Mouse (Mus musculus): ENCODE results near the gene Prg4.

The Prg4 gene

DNA sequence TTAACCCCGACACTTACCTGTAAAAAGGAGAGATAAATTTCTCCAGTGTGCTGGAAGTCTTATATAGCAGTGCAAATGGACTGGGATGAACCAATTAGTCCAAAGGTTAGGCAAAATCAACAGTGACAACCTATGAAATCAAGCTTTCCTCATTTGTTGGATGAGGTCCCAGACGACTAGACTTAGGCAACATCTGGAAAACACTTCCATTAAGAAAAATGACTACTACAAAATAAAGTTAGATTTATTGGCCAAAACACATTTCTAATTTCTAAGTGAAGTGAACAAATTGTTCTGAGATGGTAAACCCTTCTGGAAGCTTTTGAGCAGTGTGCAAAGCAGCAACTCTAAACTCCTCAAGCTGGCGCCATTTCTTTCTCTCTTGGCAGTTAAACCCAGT is at the start of gene Prg4:
Gene Prg4, minus strand, starts transcription at position 34 of the 400 bp plus-strand sequence.
- no peak for DNase-seq (ENCODE audit: low read depth, low spot score)

DNA sequence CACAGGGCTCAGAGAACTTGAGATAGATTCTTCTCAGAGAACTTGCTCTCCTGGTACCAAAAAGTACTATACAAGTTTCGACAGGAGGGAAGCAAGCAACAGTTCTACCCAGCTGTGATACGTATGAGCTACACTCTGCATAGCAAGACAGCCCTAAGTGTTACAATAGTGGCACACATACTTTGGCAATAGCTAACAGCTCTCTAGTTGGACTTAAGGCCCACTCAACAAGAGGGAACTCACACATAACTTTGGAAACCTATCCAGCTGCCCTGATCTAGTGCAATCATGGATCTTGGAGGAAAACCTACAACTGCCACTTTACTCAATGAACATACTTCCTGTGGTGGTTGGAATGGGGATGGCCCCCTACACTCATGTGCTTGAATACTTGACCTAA is 47.1 kb upstream of the Prg4 start:
- DNase-seq (ENCODE audit: low read depth, low spot score): no peak

DNA sequence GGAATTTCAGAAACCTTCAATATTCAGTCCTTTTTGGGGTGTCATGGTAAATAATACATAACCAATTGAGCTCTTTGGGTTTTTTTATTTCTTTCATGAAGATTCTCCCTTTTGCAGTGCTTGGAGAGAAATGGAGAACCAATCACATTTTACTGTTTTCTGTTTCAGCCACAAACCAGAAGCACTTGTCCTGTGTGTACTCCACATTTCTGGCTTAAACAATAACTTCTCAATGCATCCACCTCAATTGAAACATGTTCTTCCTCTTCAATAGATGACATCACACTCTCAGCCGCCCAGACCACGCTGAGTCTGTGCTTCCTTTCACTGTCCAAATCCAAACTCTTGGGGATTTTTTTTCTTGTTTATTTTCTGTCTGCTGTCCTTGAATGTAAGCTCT is 39.8 kb upstream of the Prg4 start:
- DNase-seq (ENCODE audit: low read depth, low spot score): peak; percentile 4

DNA sequence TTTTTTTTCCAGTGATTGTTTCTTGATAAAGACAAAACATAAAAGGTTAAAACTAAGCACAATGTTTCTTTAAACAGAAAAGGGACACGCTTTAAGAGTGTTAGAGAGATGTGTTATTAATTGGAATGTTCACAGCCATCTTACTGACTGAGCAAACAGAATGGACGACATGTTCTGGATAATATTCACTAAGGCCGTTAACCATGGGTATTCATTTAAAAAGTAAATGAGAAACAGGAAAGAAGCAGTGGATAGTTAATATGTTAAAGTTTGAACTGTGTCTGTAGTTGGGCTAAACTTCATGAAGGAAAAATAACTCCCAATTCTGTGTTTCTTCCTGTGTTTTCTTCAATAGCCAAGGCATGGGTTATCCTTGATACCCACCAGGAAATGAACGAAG is 37.4 kb upstream of the Prg4 start:
- no peak for DNase-seq (ENCODE audit: low read depth, low spot score)

DNA sequence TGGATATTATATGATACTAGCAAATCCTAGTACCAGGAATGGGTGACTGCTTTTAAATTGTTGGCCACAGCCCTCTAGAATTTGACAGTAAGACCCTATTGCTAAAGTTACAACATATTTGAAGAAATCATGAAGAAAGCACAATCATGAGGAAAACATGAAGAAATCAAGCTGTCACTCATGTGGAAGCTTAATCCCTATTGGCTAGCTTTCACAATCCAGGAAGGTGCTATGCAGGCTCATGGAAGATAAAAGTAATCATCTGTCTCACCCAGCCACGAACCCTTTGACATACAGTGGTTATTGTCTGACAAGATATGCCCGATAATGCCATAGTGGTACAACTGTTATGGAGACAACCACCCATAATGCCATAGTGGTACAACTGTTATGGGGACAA is 32.2 kb upstream of the Prg4 start:
- DNase-seq (ENCODE audit: low read depth, low spot score): no peak

DNA sequence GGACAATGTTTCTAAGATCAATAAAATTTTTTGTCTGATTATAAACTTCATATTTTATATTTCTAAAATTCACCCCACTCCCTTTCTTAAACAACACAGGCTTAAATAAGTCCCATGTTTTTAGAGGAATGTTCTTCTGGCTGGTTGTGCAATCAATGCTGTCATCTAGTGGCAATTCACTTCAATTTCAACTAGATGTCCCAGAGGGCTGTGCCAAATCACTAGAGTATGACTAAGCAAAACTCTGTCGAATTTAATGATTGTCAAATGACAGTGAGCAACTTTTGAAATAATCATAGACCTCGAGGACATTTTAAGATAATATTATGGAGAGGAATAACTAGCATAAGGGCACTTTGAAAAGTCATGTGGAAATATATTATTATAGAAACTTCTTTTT is 31.7 kb upstream of the Prg4 start:
- peak; percentile 17 for DNase-seq (ENCODE audit: low read depth, low spot score)

DNA sequence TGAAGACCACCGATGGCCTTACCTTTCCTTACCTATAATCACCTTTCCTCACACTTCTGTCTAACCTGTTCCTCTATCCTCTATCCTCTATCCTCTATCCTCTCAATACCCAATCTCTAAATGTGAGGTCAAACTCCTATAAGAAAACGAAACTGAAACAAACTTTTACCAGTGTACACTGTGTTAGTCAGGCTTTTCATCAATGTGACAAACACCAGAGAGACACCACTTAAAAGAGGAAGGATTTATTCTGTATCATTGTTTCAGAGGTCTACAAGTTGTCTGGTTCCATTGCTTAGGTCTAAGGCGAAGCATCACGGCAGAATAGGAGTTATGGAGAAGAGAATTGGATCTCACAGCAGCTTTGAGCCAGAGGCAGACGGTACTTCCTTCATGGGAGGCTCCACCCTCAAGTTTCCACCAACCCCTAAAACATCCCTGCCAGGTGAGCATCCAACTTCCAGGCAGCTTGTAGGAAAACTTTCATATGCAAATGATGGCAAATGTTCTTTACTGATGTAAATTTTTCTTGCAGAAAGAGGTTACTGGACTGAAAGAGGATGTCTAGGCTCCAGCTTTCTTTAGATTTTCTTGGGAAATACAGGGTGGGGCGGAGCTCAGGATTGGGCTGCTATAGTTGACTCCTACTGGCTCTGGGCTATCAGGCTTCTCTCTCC is 30.8 kb upstream of the Prg4 start:
- DNase-seq (ENCODE audit: low read depth, low spot score): peak; percentile 28

DNA sequence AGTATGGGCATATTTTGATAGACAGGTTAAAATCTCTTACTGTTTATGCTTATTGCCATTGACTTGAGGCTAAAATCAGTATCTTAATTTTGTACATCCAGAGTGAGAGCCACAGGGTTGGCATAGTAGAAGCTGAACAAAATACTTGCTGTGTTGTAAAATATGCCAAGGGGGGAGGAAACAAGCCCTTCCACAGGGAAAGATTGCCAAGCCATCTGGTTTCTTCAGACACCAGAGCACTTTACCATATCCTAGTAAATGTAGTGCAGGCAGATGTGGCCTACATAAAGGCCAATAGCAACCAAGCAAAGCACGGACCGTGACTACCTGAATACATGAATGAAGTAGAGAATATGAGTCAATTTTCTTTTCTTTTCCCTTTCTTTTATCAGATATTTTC is 23.2 kb upstream of the Prg4 start:
- no peak for DNase-seq (ENCODE audit: low read depth, low spot score)

DNA sequence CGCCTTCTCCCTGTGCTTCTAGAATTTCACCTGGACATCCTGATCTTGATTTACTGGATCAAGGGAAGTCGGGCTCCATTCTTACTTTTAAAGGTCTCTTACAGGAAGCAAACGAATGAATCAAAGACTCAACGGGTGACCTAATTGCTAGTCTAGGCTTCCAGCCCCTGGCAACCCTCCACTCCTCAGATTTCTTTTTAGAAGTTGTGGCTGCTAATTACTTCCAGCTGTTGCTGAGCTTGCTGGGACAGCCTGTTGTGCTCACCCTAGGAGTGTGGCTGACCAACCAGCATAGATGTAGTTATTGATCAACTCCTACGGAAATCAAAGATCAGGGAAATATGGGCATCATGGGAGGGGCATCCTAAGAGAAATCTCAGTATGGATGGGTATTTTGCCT is 14.7 kb upstream of the Prg4 start:
- no peak for DNase-seq (ENCODE audit: low read depth, low spot score)

DNA sequence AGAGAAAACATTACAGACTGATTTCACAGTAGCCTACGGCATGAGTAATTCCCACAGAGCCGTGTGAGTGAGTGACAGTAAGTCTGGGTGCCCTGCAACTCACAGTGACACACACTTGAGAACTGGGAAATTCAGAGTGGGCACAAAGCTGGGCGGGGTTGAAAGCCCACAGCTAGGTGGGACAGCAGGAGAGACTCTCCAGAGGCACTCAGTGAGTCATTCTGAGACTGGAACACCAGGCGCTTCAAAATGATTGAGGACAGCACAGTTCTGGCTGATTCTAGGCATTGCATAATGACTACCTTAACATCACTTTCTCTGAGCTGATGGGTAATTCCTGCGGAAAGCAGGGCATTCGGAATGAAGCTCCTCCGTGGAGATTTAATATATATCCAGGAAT is 6.6 kb upstream of the Prg4 start:
- no peak for DNase-seq (ENCODE audit: low read depth, low spot score)

DNA sequence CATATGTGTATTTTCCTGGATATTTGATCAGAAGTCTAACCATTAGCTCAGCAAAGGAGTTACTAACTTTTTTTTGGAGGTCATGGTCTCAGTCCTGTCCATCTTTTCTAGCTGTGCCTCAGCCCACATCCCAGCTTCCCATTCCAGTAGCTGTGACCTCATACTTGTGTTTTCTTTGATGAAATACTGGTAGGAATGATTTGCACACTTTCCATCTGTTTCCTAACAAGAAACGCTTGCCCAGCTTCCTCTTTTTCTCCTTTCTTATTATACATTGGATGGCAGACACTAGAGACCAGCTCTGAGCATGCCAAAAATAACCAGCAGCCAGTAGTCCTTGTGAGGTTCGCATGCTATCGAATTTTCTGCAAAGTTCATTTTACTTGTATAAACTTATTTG is 4.0 kb upstream of the Prg4 start:
- no peak for DNase-seq (ENCODE audit: low read depth, low spot score)

DNA sequence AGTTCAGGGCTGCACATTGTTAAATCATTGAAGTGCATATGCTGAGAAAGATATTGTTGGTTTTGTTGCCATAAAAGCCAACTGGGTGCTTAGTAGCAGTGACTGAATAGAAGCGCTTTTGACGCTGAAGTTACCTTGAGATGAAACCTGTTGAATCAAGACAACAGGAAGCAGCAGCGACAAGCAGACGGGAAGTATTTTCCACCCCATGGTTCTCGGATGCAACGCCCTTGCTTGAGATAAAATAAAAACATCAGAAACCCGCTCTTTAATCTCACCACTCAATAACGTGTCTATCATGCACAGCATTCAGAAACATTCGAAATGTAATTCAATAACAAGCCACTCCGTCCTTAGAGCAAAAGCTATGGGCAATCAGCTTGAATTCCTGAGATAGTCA is 601 bp downstream of the Prg4 start:
- no peak for DNase-seq (ENCODE audit: low read depth, low spot score)

DNA sequence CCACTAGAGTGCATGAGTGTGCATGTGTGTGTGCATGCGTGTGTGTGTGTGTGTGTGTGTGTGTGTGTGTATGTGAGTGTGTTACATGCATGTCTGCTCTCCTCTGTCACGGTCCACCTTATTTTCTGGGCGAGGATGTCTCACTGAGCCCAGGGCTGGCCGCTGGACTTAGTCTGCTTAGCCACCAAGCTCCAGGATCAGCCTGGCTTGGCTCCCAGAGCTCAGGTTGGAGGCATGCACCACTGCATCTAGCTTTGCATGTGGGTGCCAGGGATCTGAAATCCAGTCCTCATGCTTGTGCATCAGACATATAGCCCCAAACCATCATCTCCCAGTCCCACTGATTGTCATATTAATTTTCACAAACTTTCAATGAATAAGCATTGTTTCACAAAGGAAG is 2.3 kb downstream of the Prg4 start:
- DNase-seq (ENCODE audit: low read depth, low spot score): no peak

DNA sequence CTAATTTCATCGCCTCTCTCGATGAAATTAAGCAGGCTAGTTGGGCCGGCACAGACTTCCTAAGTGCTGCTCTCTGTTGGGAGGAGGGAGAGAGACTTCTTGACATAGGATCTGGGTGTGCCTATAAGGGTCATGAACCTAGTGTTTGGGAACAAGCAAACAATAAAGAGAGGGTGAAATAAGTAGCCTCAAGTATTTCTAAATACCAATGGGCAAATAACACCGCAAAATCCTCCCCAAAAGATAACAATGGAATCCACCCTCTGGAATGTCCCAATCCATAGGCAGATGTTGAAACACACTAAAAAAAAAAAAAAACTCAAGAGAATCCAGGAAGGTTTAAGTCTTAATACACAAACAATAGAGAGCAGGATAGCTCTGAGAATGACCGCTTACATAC is 2.9 kb downstream of the Prg4 start:
- DNase-seq (ENCODE audit: low read depth, low spot score): no peak

DNA sequence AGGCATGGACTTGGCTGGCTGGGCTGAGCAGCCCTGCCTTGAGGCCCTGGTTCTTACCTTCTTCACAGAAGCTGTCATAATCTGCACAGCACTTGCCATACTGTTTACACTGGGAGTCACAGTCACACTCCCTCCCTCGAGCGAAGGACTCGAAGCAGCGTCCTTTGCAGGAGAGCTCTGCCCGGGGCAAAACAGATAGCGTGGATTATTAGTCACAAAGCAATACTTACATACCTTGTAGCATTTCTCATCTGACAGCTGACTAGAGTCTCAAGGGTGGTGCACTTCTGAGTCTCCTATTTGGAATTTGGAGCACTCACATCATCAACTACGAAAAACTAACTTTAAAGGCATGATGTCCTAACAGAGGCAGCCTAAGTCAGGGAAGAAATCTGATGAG is 5.4 kb downstream of the Prg4 start:
- DNase-seq (ENCODE audit: low read depth, low spot score): no peak

DNA sequence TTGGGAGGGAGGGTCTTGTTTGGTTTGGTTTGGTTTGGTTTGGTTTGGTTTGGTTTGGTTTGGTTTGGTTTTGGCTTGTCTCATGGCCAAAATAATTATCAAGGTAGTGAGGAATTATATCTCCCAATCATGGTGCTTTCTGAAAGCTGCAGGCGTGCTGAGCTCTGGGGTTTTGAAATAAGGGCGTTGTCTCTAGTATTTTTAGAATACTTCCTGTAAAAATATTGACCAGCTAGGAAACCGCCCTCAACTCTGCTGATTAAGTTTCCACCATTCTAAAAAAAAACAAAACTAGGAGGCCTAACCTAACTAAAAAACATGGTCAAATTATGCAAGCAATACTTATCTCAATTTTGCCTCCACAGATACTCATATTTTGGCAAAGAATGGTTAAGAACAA is 6.4 kb downstream of the Prg4 start:
- no peak for DNase-seq (ENCODE audit: low read depth, low spot score)

DNA sequence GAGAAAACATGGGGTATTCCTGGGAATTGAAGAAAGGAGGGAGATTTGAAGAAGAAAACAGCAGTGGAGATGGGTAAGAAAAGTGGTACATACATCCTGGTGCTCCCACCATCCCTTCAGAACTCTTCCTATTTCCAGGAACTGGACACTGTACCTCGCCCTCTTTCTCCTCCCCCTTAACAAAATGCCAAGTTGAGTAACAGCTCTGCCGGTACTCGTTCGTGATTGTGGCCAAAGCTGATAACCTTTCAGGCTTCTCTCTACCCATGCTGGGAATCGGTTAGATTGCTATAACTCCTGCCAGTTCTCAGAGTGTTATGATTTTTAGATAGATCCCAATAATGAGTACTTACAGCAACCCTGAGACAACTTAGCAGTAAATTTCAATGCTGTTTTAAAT is 7.0 kb downstream of the Prg4 start:
- DNase-seq (ENCODE audit: low read depth, low spot score): no peak

DNA sequence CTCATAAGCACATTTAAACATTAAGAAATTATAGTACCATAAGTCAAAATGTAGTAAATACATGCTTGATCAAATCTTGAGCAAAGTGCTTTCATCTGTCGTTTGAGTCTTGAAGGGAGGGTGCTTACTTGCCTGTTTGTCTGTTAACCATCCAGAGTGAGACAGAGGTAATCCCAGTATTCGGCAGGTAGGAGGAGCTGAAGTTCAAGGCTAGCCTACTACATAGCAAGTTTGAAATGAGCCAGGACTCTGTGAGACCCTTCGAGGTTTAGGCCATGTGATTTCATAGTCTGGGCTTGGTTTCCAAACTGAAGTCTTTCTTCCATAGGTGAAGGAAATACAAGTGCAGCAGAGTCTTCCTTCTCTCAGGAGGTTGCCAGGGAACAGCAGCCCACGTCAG is 24.2 kb downstream of the Prg4 start:
- no peak for DNase-seq (ENCODE audit: low read depth, low spot score)

DNA sequence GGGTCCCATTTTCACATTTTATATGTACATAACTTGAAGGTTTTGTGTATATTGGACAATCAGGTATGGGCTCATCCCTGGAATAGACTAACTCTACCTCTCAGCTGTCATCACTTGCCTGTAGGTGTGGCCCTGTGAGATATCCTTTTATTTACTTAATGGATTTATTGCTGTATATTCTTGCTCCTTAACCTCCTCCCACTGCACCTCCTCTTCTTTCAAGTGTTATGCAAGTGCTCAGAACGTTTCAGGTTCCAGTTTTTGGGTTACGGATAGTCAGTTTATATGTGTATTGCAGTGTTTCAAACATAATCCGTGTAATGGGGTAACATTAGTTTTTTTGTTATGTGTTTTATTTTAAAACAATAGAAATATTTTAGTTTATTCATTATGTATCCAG is 27.3 kb downstream of the Prg4 start:
- no peak for DNase-seq (ENCODE audit: low read depth, low spot score)

DNA sequence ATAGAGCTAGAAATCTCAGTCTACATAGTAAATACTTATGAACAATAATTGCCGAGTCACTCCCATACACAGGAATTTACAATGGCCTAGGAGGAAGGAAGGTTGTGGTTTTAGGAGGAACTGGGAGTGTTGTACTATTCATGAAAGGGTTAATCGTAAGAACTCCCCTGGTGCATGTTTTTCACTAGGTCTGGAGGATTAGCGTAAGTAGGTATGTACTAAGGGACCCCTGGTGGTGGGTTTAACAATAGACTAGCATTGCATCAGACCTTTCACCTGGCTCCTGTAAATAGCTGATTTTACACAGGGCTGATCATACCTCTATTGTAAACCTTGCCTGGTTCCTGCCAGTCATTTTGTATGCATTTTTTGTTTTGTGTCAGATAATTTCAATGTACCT is 39.7 kb downstream of the Prg4 start:
- peak; percentile 18 for DNase-seq (ENCODE audit: low read depth, low spot score)

DNA sequence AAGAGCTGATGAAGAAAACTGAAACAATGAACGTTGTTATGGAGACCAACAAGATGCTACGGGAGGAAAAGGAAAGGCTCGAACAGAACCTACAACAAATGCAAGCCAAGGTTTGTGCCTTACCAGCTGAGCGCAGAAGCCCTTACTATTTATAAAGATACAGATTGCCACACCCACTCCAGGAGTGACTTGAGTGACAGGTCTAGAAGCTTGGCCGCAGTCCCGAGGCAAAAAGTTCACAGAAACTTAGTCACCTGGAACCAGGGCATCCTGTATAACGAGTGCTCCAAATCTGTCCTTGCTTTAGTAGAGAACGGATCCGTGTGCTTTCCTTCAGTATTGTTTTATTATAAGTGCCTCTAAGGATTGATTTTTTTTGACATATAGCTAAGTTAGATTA is 40.3 kb downstream of the Prg4 start:
- DNase-seq (ENCODE audit: low read depth, low spot score): no peak

DNA sequence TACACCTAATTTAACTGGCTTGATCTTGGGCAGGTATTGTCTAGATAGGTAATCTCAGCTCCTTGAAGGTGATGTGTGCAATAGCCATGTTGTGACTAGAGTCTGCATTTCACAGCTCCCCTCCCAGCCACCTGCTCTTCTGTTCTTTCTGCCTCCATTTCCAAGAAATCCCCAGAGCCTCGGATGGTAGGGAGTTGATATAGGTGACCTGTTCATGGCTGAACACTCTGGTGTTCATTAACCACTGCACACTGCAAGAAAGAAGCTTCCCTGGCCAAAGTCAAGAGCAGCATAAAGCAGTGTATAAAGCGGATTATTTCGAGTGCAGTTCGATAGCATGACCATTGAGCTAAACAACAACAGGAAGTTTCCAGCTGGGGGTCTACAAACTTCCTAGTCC is 47.5 kb downstream of the Prg4 start:
- no peak for DNase-seq (ENCODE audit: low read depth, low spot score)

DNA sequence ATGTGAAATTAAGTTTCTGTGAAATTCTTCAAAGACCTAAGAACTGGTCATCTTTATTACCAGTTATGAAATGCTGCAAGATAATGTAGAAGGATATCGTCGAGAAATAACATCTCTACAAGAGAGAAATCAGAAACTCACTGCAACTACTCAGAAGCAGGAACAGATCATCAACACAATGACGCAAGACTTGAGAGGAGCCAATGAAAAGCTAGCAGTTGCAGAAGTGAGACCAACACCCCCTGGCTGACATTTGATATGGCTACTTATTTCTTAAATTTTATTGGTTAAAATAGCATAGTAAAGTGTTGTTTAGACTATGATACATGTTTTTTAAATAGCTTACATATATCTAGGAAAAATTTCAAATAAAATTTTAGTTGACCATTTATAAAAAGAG is 50.0 kb downstream of the Prg4 start:
- DNase-seq (ENCODE audit: low read depth, low spot score): no peak

DNA sequence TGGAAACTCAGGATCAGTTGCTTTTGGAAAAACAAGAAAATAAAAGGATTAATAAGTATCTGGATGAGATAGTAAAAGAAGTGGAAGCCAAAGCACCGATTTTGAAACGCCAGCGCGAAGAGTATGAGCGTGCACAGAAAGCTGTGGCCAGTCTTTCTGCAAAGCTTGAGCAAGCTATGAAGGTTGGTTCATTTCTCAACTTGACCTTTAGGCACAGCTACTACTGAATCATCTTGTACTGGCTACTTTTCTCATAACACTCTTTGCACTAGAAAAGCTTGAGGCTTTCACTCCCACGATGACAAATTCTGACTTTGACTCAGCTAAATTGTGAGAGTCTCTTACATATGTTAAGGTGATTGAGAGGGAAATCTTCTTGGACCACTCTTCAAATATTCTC is 56.0 kb downstream of the Prg4 start:
- DNase-seq (ENCODE audit: low read depth, low spot score): no peak

All from A20 (cell line).